Mouse (Mus musculus): ENCODE measurements around the gene Gm9918.

DNA sequence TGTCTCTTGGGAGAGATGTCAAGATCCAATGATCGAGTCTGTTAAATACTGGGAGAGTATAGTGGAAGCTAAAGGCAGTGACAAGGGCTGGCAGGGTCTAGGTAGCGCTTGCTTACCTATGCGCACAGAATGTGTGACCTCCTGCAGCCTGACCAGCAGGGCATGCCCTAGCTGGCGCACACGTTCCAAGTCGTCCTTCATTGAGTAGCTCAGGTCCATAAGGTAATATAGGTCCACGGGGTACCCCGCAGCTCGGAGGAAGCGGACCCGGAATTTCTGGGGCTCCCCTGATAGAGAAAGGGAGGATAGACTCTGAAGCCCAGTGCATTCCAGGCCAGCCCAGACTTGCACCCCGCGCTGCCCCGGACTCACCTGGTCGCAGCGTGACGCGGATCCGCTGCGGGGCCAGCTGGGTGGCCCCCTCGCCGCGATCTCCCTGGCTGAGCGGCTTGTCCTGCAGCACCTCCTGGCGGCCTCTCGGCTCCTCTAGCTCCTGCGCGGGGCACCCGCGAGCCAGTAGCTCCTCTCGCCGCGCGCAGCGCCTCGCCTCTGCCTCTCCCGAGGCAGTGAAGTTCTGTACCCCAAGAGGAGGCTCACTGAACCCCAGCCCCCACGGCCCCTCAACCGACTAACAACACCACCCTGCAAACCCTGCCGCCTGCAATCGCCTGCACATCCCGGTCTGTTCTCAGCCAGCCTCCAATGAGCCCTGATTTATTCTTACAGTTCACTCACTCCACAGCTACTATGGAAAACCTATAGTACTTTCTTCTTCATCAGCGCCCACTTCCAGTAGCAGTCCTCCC lies 46.0 kb upstream of the Gm9918 start:
- TF ChIP-seq CTCF (IDR thresholded peaks at IDR 0.05; ENCODE audit: extremely low read depth, insufficient read depth, insufficient read length, insufficient replicate concordance) (peak; percentile 76), POLR2A (IDR thresholded peaks at IDR 0.05; ENCODE audit: low read depth, low read length) (no peak)
